Mouse (Mus musculus): Measurements from ENCODE around the gene Selenov. TPM values are rescaled to one million over a fixed set of nuclear protein-coding genes. Genes with fewer than 3 reads are reported as not detected.
"Not testable (repeated sequence)": the region's sequence is repeated elsewhere in the genome, so short reads cannot be mapped to it uniquely, and the experiment has no call there.

The Selenov gene
- polyA plus RNA-seq, 1 experiment: not detected

- Histone ChIP-seq H3K79me2 (ENCODE audit: control insufficient read depth, insufficient read depth) (no peaks in the 10 kb centered on the region), H3ac (ENCODE audit: control insufficient read depth, insufficient read length) (no peak overlapping the region), H3K36me3 (ENCODE audit: control insufficient read depth, insufficient read depth) (no peaks in the 10 kb centered on the region), H3K27me3 (ENCODE audit: control insufficient read depth, insufficient read depth, insufficient read length) (no peaks in the 10 kb centered on the region), H3K4me2 (ENCODE audit: low read depth) (no peak overlapping the region), H3K4me3 (no peak overlapping the region)
- TF ChIP-seq SRF (IDR thresholded peaks at IDR 0.05; ENCODE audit: control insufficient read depth, insufficient read length, low read depth) (no peak), MAX (IDR thresholded peaks at IDR 0.05; ENCODE audit: low read depth) (no peak), MYOD1 (IDR thresholded peaks at IDR 0.05; ENCODE audit: control insufficient read depth in 1 of 3, insufficient read length in 2 of 3, low read depth in 2 of 3) (no peak), TCF12 (IDR thresholded peaks at IDR 0.05; ENCODE audit: insufficient read depth, poor library complexity, severe bottlenecking) (no peak)
Observed at GRCm38 (mm10) chr7:28254591-28254990, 36.4 kb downstream of the Selenov start.

GRCm38 (mm10) chr7:28251976-28252375, 39.0 kb downstream of the Selenov start:
- Histone ChIP-seq H3ac (ENCODE audit: control insufficient read depth, insufficient read length) (no peak overlapping the region), H3K4me3 (no peak overlapping the region), H3K27me3 (ENCODE audit: control insufficient read depth, insufficient read depth, insufficient read length) (no peaks in the 10 kb centered on the region), H3K79me2 (ENCODE audit: control insufficient read depth, insufficient read depth) (no peaks in the 10 kb centered on the region), H3K4me2 (ENCODE audit: low read depth) (no peak overlapping the region), H3K36me3 (ENCODE audit: control insufficient read depth, insufficient read depth) (no peaks in the 10 kb centered on the region)
- no peak for TF ChIP-seq SRF (IDR thresholded peaks at IDR 0.05; ENCODE audit: control insufficient read depth, insufficient read length, low read depth)
- no peak for TF ChIP-seq TCF3 (IDR thresholded peaks at IDR 0.05; ENCODE audit: insufficient read length, low read depth)
- TF ChIP-seq MYOD1 (IDR thresholded peaks at IDR 0.05; ENCODE audit: control insufficient read depth in 1 of 3, insufficient read length in 2 of 3, low read depth in 2 of 3): no peak
- TF ChIP-seq POLR2A (IDR thresholded peaks at IDR 0.05; ENCODE audit: insufficient read length, low read depth): no peak
- TF ChIP-seq MYOG (IDR thresholded peaks at IDR 0.05; ENCODE audit: control insufficient read depth in 1 of 3, insufficient read depth in 1 of 3, insufficient read length in 2 of 3, low read depth in 2 of 3): no peak
- no peak for TF ChIP-seq MAX (IDR thresholded peaks at IDR 0.05; ENCODE audit: low read depth)
- TF ChIP-seq TCF12 (IDR thresholded peaks at IDR 0.05; ENCODE audit: insufficient read depth, poor library complexity, severe bottlenecking): no peak
- TF ChIP-seq POLR2AphosphoS2 (IDR thresholded peaks at IDR 0.05; ENCODE audit: insufficient read length, low read depth): no peak
- no peak for TF ChIP-seq CEBPB (IDR thresholded peaks at IDR 0.05; ENCODE audit: insufficient read depth, poor library complexity, severe bottlenecking)
- TF ChIP-seq USF1 (IDR thresholded peaks at IDR 0.05; ENCODE audit: low read depth): no peak
- TF ChIP-seq REST (IDR thresholded peaks at IDR 0.05; ENCODE audit: insufficient read depth, insufficient read length): no peak
- TF ChIP-seq E2F4 (IDR thresholded peaks at IDR 0.05; ENCODE audit: insufficient read depth): no peak

- Histone ChIP-seq H3K36me3 (ENCODE audit: control insufficient read depth, insufficient read depth) (no peaks in the 10 kb centered on the region), H3K79me2 (ENCODE audit: control insufficient read depth, insufficient read depth) (no peaks in the 10 kb centered on the region), H3K4me3 (no peak overlapping the region), H3K4me2 (ENCODE audit: low read depth) (no peak overlapping the region), H3ac (ENCODE audit: control insufficient read depth, insufficient read length) (no peak overlapping the region), H3K27me3 (ENCODE audit: control insufficient read depth, insufficient read depth, insufficient read length) (no peaks in the 10 kb centered on the region)
- TF ChIP-seq TCF12 (IDR thresholded peaks at IDR 0.05; ENCODE audit: insufficient read depth, poor library complexity, severe bottlenecking) (no peak), USF1 (IDR thresholded peaks at IDR 0.05; ENCODE audit: low read depth) (no peak), MYOD1 (IDR thresholded peaks at IDR 0.05; ENCODE audit: control insufficient read depth in 1 of 3, insufficient read length in 2 of 3, low read depth in 2 of 3) (no peak), MAX (IDR thresholded peaks at IDR 0.05; ENCODE audit: low read depth) (no peak), SRF (IDR thresholded peaks at IDR 0.05; ENCODE audit: control insufficient read depth, insufficient read length, low read depth) (no peak), TCF3 (IDR thresholded peaks at IDR 0.05; ENCODE audit: insufficient read length, low read depth) (no peak), MYOG (IDR thresholded peaks at IDR 0.05; ENCODE audit: control insufficient read depth in 1 of 3, insufficient read depth in 1 of 3, insufficient read length in 2 of 3, low read depth in 2 of 3) (no peak)
Observed at GRCm38 (mm10) chr7:28248957-28249356, 42.0 kb downstream of the Selenov start.

GRCm38 (mm10) chr7:28243943-28244342, 47.0 kb downstream of the Selenov start:
- not testable (repeated sequence) for H3K27me3 ChIP-seq (ENCODE audit: control insufficient read depth, insufficient read depth, insufficient read length); H3K4me2 ChIP-seq (ENCODE audit: low read depth); H3K36me3 ChIP-seq (ENCODE audit: control insufficient read depth, insufficient read depth); H3ac ChIP-seq (ENCODE audit: control insufficient read depth, insufficient read length); H3K79me2 ChIP-seq (ENCODE audit: control insufficient read depth, insufficient read depth); H3K4me3 ChIP-seq

Other genes starting within 250 kb of the Selenov start
- gene Psmc4, start 241.1 kb downstream of the Selenov start, polyA plus RNA-seq (2012; fragmentation: generic; extraction: Trizol): 268 TPM
- gene Fcgbp, start 219.9 kb downstream of the Selenov start, polyA plus RNA-seq (2012; fragmentation: generic; extraction: Trizol): not detected
- gene 9530053A07Rik, start 161.7 kb downstream of the Selenov start, polyA plus RNA-seq (2012; fragmentation: generic; extraction: Trizol): 0.11 TPM
- 155 TPM for gene Fbl, start 121.5 kb downstream of the Selenov start, polyA plus RNA-seq (2012; fragmentation: generic; extraction: Trizol)
- 25.1 TPM for gene Dyrk1b, start 111.7 kb downstream of the Selenov start, polyA plus RNA-seq (2012; fragmentation: generic; extraction: Trizol)
- 6.5 TPM for gene Eid2, start 23.3 kb downstream of the Selenov start, polyA plus RNA-seq (2012; fragmentation: generic; extraction: Trizol)
- 6.1 TPM for gene Eid2b, start 13.4 kb downstream of the Selenov start, polyA plus RNA-seq (2012; fragmentation: generic; extraction: Trizol)
- 0.02 TPM for gene Dll3, start 11.1 kb upstream of the Selenov start, polyA plus RNA-seq (2012; fragmentation: generic; extraction: Trizol)
- 83.6 TPM for gene Timm50, start 20.9 kb upstream of the Selenov start, polyA plus RNA-seq (2012; fragmentation: generic; extraction: Trizol)
- 84.2 TPM for gene Supt5, start 47.6 kb upstream of the Selenov start, polyA plus RNA-seq (2012; fragmentation: generic; extraction: Trizol)
- gene Rps16, start 59.5 kb upstream of the Selenov start, polyA plus RNA-seq (2012; fragmentation: generic; extraction: Trizol): 4,542 TPM
- 15.8 TPM for gene Plekhg2, start 81.4 kb upstream of the Selenov start, polyA plus RNA-seq (2012; fragmentation: generic; extraction: Trizol)
- 7.5 TPM for gene Zfp36, start 89.1 kb upstream of the Selenov start, polyA plus RNA-seq (2012; fragmentation: generic; extraction: Trizol)
- gene Med29, start 101.5 kb upstream of the Selenov start, polyA plus RNA-seq (2012; fragmentation: generic; extraction: Trizol): 34.2 TPM
- gene Paf1, start 101.8 kb upstream of the Selenov start, polyA plus RNA-seq (2012; fragmentation: generic; extraction: Trizol): 34.3 TPM
- gene Gmfg, start 146.3 kb upstream of the Selenov start, polyA plus RNA-seq (2012; fragmentation: generic; extraction: Trizol): not detected
- gene Lrfn1, start 160.8 kb upstream of the Selenov start, polyA plus RNA-seq (2012; fragmentation: generic; extraction: Trizol): not detected
- gene Ifnl2, start 219.3 kb upstream of the Selenov start, polyA plus RNA-seq (2012; fragmentation: generic; extraction: Trizol): not detected
- gene Ifnl3, start 231.7 kb upstream of the Selenov start, polyA plus RNA-seq (2012; fragmentation: generic; extraction: Trizol): not detected
- gene Sycn, start 249.7 kb upstream of the Selenov start, polyA plus RNA-seq (2012; fragmentation: generic; extraction: Trizol): not detected